Mouse (Mus musculus): Measurements from ENCODE around the gene Hk2. TPM values are rescaled to one million over a fixed set of nuclear protein-coding genes. Genes with fewer than 3 reads are reported as not detected.
"Not testable (repeated sequence)": the region's sequence is repeated elsewhere in the genome, so short reads cannot be mapped to it uniquely, and the experiment has no call there.

Gene Hk2
- polyA plus RNA-seq, 1 experiment from 2014 or later, result 31.0 TPM

GRCm38 (mm10) chr6:82688586-82688985, 85.7 kb downstream of the Hk2 start:
- not testable (repeated sequence) for H3K9ac ChIP-seq (ENCODE audit: low read length); H3K27me3 ChIP-seq (ENCODE audit: control insufficient read depth, insufficient read depth, low read length); ATAC-seq (ENCODE audit: insufficient number of reproducible peaks, insufficient read depth, low FRiP score, low read depth); H3K9me3 ChIP-seq (ENCODE audit: control insufficient read depth, low read length); H3K27ac ChIP-seq (replicated peaks in 1 of 2; ENCODE audit: control insufficient read depth in 1 of 2, insufficient read depth in 1 of 2, low read depth in 2 of 2, low read length in 2 of 2); H3K4me3 ChIP-seq (ENCODE audit: control insufficient read depth in 1 of 2, insufficient read depth in 1 of 2, low read depth in 1 of 2, low read length in 2 of 2); H3K4me1 ChIP-seq (ENCODE audit: control insufficient read depth in 2 of 2, insufficient read depth in 2 of 2, low read length in 2 of 2); H3K4me2 ChIP-seq (ENCODE audit: low read length); H3K36me3 ChIP-seq (ENCODE audit: control insufficient read depth, insufficient read depth, low read length)
- 47% methylated on average over 5 of the region's 5 CpGs for WGBS

DNA sequence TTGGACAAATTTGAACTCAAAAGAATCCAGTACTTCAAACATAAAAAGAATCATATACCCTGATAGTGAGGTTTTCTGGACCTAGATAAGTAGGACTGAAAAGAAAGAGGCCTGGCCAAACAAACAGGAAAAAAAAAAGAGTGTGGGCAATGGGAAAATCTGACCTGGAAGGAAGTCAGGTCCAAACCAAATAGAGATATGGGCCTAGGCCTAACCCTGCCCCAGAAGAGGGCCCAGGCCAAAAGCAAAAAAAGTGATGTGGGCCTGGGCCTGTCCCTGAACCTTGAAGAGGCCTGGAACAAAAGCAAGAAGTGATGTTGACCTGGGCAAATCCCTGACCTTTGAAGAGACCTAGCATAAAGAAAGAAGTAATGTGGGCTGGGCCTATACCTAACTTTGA, 90.1 kb downstream of the Hk2 start:
- Histone ChIP-seq H3K4me3 (ENCODE audit: control insufficient read depth in 1 of 2, insufficient read depth in 1 of 2, low read depth in 1 of 2, low read length in 2 of 2) (no peak overlapping the region), H3K9ac (ENCODE audit: low read length) (no peak overlapping the region), H3K9me3 (ENCODE audit: control insufficient read depth, low read length) (no peaks in the 10 kb centered on the region), H3K27ac (replicated peaks in 1 of 2; ENCODE audit: control insufficient read depth in 1 of 2, insufficient read depth in 1 of 2, low read depth in 2 of 2, low read length in 2 of 2) (no peak overlapping the region), H3K27me3 (ENCODE audit: control insufficient read depth, insufficient read depth, low read length) (no peaks in the 10 kb centered on the region), H3K4me1 (ENCODE audit: control insufficient read depth in 2 of 2, insufficient read depth in 2 of 2, low read length in 2 of 2) (peaks cover 0 to 3% of the 10 kb centered on the region in 2 experiments; a peak in 1 of 4 replicates), H3K36me3 (ENCODE audit: control insufficient read depth, insufficient read depth, low read length) (no peaks in the 10 kb centered on the region), H3K4me2 (ENCODE audit: low read length) (no peak overlapping the region)
- ATAC-seq (ENCODE audit: insufficient number of reproducible peaks, insufficient read depth, low FRiP score, low read depth), result no peak

- WGBS, result 73% methylated on average over 2 of the region's 2 CpGs
- not testable (repeated sequence) for H3K9me3 ChIP-seq (ENCODE audit: control insufficient read depth, low read length); H3K4me1 ChIP-seq (ENCODE audit: control insufficient read depth in 2 of 2, insufficient read depth in 2 of 2, low read length in 2 of 2); H3K9ac ChIP-seq (ENCODE audit: low read length); H3K4me3 ChIP-seq (ENCODE audit: control insufficient read depth in 1 of 2, insufficient read depth in 1 of 2, low read depth in 1 of 2, low read length in 2 of 2); ATAC-seq (ENCODE audit: insufficient number of reproducible peaks, insufficient read depth, low FRiP score, low read depth); H3K27me3 ChIP-seq (ENCODE audit: control insufficient read depth, insufficient read depth, low read length); H3K4me2 ChIP-seq (ENCODE audit: low read length); H3K36me3 ChIP-seq (ENCODE audit: control insufficient read depth, insufficient read depth, low read length); H3K27ac ChIP-seq (replicated peaks in 1 of 2; ENCODE audit: control insufficient read depth in 1 of 2, insufficient read depth in 1 of 2, low read depth in 2 of 2, low read length in 2 of 2)
Observed at GRCm38 (mm10) chr6:82679286-82679685, 95.0 kb downstream of the Hk2 start.

- H3K4me2 ChIP-seq (ENCODE audit: low read length); H3K36me3 ChIP-seq (ENCODE audit: control insufficient read depth, insufficient read depth, low read length); H3K4me3 ChIP-seq (ENCODE audit: control insufficient read depth in 1 of 2, insufficient read depth in 1 of 2, low read depth in 1 of 2, low read length in 2 of 2); H3K9ac ChIP-seq (ENCODE audit: low read length); H3K27ac ChIP-seq (replicated peaks in 1 of 2; ENCODE audit: control insufficient read depth in 1 of 2, insufficient read depth in 1 of 2, low read depth in 2 of 2, low read length in 2 of 2); H3K9me3 ChIP-seq (ENCODE audit: control insufficient read depth, low read length); ATAC-seq (ENCODE audit: insufficient number of reproducible peaks, insufficient read depth, low FRiP score, low read depth); H3K27me3 ChIP-seq (ENCODE audit: control insufficient read depth, insufficient read depth, low read length); H3K4me1 ChIP-seq (ENCODE audit: control insufficient read depth in 2 of 2, insufficient read depth in 2 of 2, low read length in 2 of 2): not testable (repeated sequence)
- WGBS, result 62% methylated on average over 3 of the region's 3 CpGs
Observed at GRCm38 (mm10) chr6:82677629-82678028, 96.6 kb downstream of the Hk2 start.

Other genes with a start within 250 kb of the Hk2 start
- 86.6 and 97.1 TPM in 2 replicates for gene Pole4, start 69.1 kb downstream of the Hk2 start, polyA plus RNA-seq (2014; fragmentation: Nextera tagmentation; extraction: Ambion mirVana)
- not detected in 2 replicates for gene Sema4f, start 165.3 kb upstream of the Hk2 start, polyA plus RNA-seq (2014; fragmentation: Nextera tagmentation; extraction: Ambion mirVana)
- 0.35 and 1.4 TPM in 2 replicates for gene M1ap, start 172.4 kb upstream of the Hk2 start, polyA plus RNA-seq (2014; fragmentation: Nextera tagmentation; extraction: Ambion mirVana)

All from heart, embryonic 14.5 days (tissue).